Mouse (Mus musculus): ENCODE results near the gene Slc35g3. TPM values are rescaled to one million over a fixed set of nuclear protein-coding genes. Genes with fewer than 3 reads are reported as not detected.

Gene Slc35g3
- polyA plus RNA-seq, 2 experiments: not detected

- Histone ChIP-seq H3K27ac (no peak overlapping the region), H3K36me3 (replicated peaks; ENCODE audit: control insufficient read depth, insufficient read depth, low read depth) (no peaks in the 10 kb centered on the region), H3K4me1 (replicated peaks; ENCODE audit: control insufficient read depth in 2 of 2, insufficient read depth in 2 of 2, low read length in 1 of 2) (no peaks in the 10 kb centered on the region), H3K4me3 (ENCODE audit: insufficient read depth in 1 of 2, low read depth in 2 of 2, low read length in 2 of 2) (no peak overlapping the region), H3K27me3 (ENCODE audit: control insufficient read depth, insufficient read depth, low read length) (peaks cover 8% of the 10 kb centered on the region), H3K9me3 (ENCODE audit: control insufficient read depth, low read length) (no peaks in the 10 kb centered on the region), H3K4me2 (ENCODE audit: low read depth) (no peak overlapping the region), H3K9ac (replicated peaks) (no peak overlapping the region)
- ATAC-seq (ENCODE audit: insufficient read depth) (no peak), DNase-seq (ENCODE audit: low read depth in 3 of 3, low spot score in 3 of 3) (no peak)
- WGBS (ENCODE audit: insufficient replicate concordance): 73% methylated on average over 20 of the region's 20 CpGs
- TF ChIP-seq CTCF (IDR thresholded peaks at IDR 0.05; ENCODE audit: low read depth) (no peak), EP300 (IDR thresholded peaks at IDR 0.05; ENCODE audit: low read depth) (no peak)
These were observed 14.7 kb upstream of the Slc35g3 start for GRCm38 (mm10) chr11:69776488-69776887.

- no peak for ATAC-seq (ENCODE audit: insufficient read depth)
- 62% methylated on average over 10 of the region's 10 CpGs for WGBS (ENCODE audit: insufficient replicate concordance)
- Histone ChIP-seq H3K4me1 (replicated peaks; ENCODE audit: control insufficient read depth in 2 of 2, insufficient read depth in 2 of 2, low read length in 1 of 2) (no peaks in the 10 kb centered on the region), H3K9me3 (ENCODE audit: control insufficient read depth, low read length) (no peaks in the 10 kb centered on the region), H3K36me3 (replicated peaks; ENCODE audit: control insufficient read depth, insufficient read depth, low read depth) (no peaks in the 10 kb centered on the region), H3K4me2 (ENCODE audit: low read depth) (no peak overlapping the region), H3K9ac (replicated peaks) (no peak overlapping the region), H3K4me3 (ENCODE audit: insufficient read depth in 1 of 2, low read depth in 2 of 2, low read length in 2 of 2) (no peak overlapping the region), H3K27me3 (ENCODE audit: control insufficient read depth, insufficient read depth, low read length) (peaks cover 7% of the 10 kb centered on the region), H3K27ac (no peak overlapping the region)
- no peak for DNase-seq (ENCODE audit: low read depth in 3 of 3, low spot score in 3 of 3)
- TF ChIP-seq EP300 (IDR thresholded peaks at IDR 0.05; ENCODE audit: low read depth) (no peak), CTCF (IDR thresholded peaks at IDR 0.05; ENCODE audit: low read depth) (no peak)
These were observed 13.9 kb upstream of the Slc35g3 start for GRCm38 (mm10) chr11:69775716-69776115.

DNA sequence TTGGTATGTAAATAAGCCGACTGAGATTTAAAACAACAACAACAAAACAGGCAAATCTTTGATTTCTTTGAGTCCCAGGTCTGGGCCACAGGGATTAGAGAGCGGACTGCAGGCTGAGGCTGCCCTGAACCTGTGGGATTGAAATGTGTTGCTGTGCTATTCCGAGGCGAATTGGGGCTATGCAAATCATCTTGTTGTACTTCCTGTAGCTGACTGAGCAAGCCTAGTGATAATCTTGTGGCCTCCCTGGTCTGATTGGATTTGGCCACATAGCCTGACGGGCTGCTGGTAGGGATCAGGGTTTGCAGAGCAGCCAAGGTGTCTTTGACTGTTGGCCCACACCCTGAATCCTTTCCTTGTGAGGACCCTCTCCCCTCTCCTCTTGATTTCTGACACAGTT lies 13.2 kb upstream of the Slc35g3 start:
- 33% methylated on average over 5 of the region's 5 CpGs for WGBS (ENCODE audit: insufficient replicate concordance)
- H3K4me3 ChIP-seq (ENCODE audit: insufficient read depth in 1 of 2, low read depth in 2 of 2, low read length in 2 of 2): no peak overlapping the region
- H3K36me3 ChIP-seq (replicated peaks; ENCODE audit: control insufficient read depth, insufficient read depth, low read depth): no peaks in the 10 kb centered on the region
- ATAC-seq (ENCODE audit: insufficient read depth) (no peak), DNase-seq (ENCODE audit: low read depth in 3 of 3, low spot score in 3 of 3) (no peak)
- no peak overlapping the region for H3K4me2 ChIP-seq (ENCODE audit: low read depth)
- H3K4me1 ChIP-seq (replicated peaks; ENCODE audit: control insufficient read depth in 2 of 2, insufficient read depth in 2 of 2, low read length in 1 of 2): no peaks in the 10 kb centered on the region
- H3K27me3 ChIP-seq (ENCODE audit: control insufficient read depth, insufficient read depth, low read length): peaks cover 4% of the 10 kb centered on the region; the same call in 1 of the 2 replicates
- TF ChIP-seq CTCF (IDR thresholded peaks at IDR 0.05; ENCODE audit: low read depth) (no peak), EP300 (IDR thresholded peaks at IDR 0.05; ENCODE audit: low read depth) (no peak)
- no peaks in the 10 kb centered on the region for H3K9me3 ChIP-seq (ENCODE audit: control insufficient read depth, low read length)
- no peak overlapping the region for H3K9ac ChIP-seq (replicated peaks)
- no peak overlapping the region for H3K27ac ChIP-seq

- Histone ChIP-seq H3K9me3 (ENCODE audit: control insufficient read depth, low read length) (no peaks in the 10 kb centered on the region), H3K27me3 (ENCODE audit: control insufficient read depth, insufficient read depth, low read length) (no peaks in the 10 kb centered on the region), H3K4me1 (replicated peaks; ENCODE audit: control insufficient read depth in 2 of 2, insufficient read depth in 2 of 2, low read length in 1 of 2) (peaks cover 2 to 13% of the 10 kb centered on the region in 2 experiments), H3K9ac (replicated peaks) (no peak overlapping the region), H3K27ac (no peak overlapping the region), H3K36me3 (replicated peaks; ENCODE audit: control insufficient read depth, insufficient read depth, low read depth) (no peaks in the 10 kb centered on the region), H3K4me3 (ENCODE audit: insufficient read depth in 1 of 2, low read depth in 2 of 2, low read length in 2 of 2) (no peak overlapping the region), H3K4me2 (ENCODE audit: low read depth) (0 out of 2 replicates have a peak overlapping the region, but pooled peaks have one; percentile 94)
- DNase-seq (ENCODE audit: low read depth in 3 of 3, low spot score in 3 of 3) (no peak), ATAC-seq (ENCODE audit: insufficient read depth) (no peak)
- TF ChIP-seq CTCF (IDR thresholded peaks at IDR 0.05; ENCODE audit: low read depth): no peak
- no peak for TF ChIP-seq EP300 (IDR thresholded peaks at IDR 0.05; ENCODE audit: low read depth)
- WGBS (ENCODE audit: insufficient replicate concordance): 66% methylated on average over 4 of the region's 4 CpGs
These were observed 5.8 kb upstream of the Slc35g3 start for GRCm38 (mm10) chr11:69767625-69767909.

- H3K27me3 ChIP-seq (ENCODE audit: control insufficient read depth, insufficient read depth, low read length): no peaks in the 10 kb centered on the region
- no peak for TF ChIP-seq EP300 (IDR thresholded peaks at IDR 0.05; ENCODE audit: low read depth)
- no peak for TF ChIP-seq CTCF (IDR thresholded peaks at IDR 0.05; ENCODE audit: low read depth)
- no peaks in the 10 kb centered on the region for H3K9me3 ChIP-seq (ENCODE audit: control insufficient read depth, low read length)
- H3K9ac ChIP-seq (replicated peaks): no peak overlapping the region
- ATAC-seq (ENCODE audit: insufficient read depth): no peak
- DNase-seq (ENCODE audit: low read depth in 3 of 3, low spot score in 3 of 3): no peak
- no peak overlapping the region for H3K27ac ChIP-seq
- WGBS (ENCODE audit: insufficient replicate concordance): 69% methylated on average over 13 of the region's 13 CpGs
- peak overlapping the region; percentile 94 for H3K4me2 ChIP-seq (ENCODE audit: low read depth)
- H3K36me3 ChIP-seq (replicated peaks; ENCODE audit: control insufficient read depth, insufficient read depth, low read depth): no peaks in the 10 kb centered on the region
- peaks cover 2 to 13% of the 10 kb centered on the region in 2 experiments for H3K4me1 ChIP-seq (replicated peaks; ENCODE audit: control insufficient read depth in 2 of 2, insufficient read depth in 2 of 2, low read length in 1 of 2)
- peak overlapping the region; percentile 68 to 75 for H3K4me3 ChIP-seq (ENCODE audit: insufficient read depth in 1 of 2, low read depth in 2 of 2, low read length in 2 of 2)
These were observed 5.3 kb upstream of the Slc35g3 start for GRCm38 (mm10) chr11:69766872-69767624.
